Mouse (Mus musculus): ENCODE data around the gene Rgs9. TPM values are rescaled to one million over a fixed set of nuclear protein-coding genes. Genes with fewer than 3 reads are reported as not detected.
A peak's percentile ranks its signal among the peaks of the same experiment; 100 is the strongest.
"Not testable (repeated sequence)": the region's sequence is repeated elsewhere in the genome, so short reads cannot be mapped to it uniquely, and the experiment has no call there.

The Rgs9 gene
- polyA plus RNA-seq, 1 experiment from 2014 or later: 4.7 TPM

DNA sequence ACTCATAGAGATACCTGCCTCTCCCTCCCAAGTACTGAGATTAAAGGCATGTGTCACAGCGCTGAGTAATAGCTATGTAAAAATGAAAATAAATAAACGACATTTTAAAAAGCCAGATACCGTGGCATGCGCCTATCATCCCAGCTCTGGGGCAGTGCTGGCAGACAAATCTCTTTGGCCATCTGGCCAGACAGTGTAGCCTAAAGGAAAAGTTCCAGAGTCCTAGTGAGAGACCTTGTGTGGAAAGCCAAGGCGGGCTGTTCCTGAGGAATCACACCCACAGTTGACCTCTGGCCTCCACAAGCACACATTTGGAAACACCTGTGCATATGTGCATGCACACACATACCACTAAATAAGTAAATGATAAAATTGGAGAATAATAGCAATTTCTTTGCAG lies 22.0 kb upstream of the Rgs9 start:
- no peak overlapping the region for H3K4me2 ChIP-seq (ENCODE audit: low read length)
- no peaks in the 10 kb centered on the region for H3K4me1 ChIP-seq (replicated peaks; ENCODE audit: control insufficient read depth, insufficient read depth, low read length)
- no peak overlapping the region for H3K4me3 ChIP-seq (ENCODE audit: low read depth, low read length)
- H3K9ac ChIP-seq (ENCODE audit: low read length): no peak overlapping the region
- no peaks in the 10 kb centered on the region for H3K36me3 ChIP-seq (ENCODE audit: control insufficient read depth, insufficient read depth, low read length)
- no peak for DNase-seq (ENCODE audit: low spot score)
- H3K27ac ChIP-seq (ENCODE audit: low read depth): no peak overlapping the region; the same call in 1 of the 2 replicates
- ATAC-seq (replicated peaks; ENCODE audit: low FRiP score, low TSS enrichment, low read depth): no peak
- WGBS: 71% methylated on average over 5 of the region's 5 CpGs
- H3K27me3 ChIP-seq (replicated peaks; ENCODE audit: control insufficient read depth, insufficient read depth, low read length): no peaks in the 10 kb centered on the region
- no peaks in the 10 kb centered on the region for H3K9me3 ChIP-seq (ENCODE audit: control insufficient read depth, low read length)

- no peaks in the 10 kb centered on the region for H3K4me1 ChIP-seq (replicated peaks; ENCODE audit: control insufficient read depth, insufficient read depth, low read length)
- 84% methylated on average over 4 of the region's 4 CpGs for WGBS
- ATAC-seq (replicated peaks; ENCODE audit: low FRiP score, low TSS enrichment, low read depth) (no peak), DNase-seq (ENCODE audit: low spot score) (no peak)
- no peaks in the 10 kb centered on the region for H3K36me3 ChIP-seq (ENCODE audit: control insufficient read depth, insufficient read depth, low read length)
- no peaks in the 10 kb centered on the region for H3K27me3 ChIP-seq (replicated peaks; ENCODE audit: control insufficient read depth, insufficient read depth, low read length)
- H3K27ac ChIP-seq (ENCODE audit: low read depth): no peak overlapping the region; the same call in 1 of the 2 replicates
- H3K9me3 ChIP-seq (ENCODE audit: control insufficient read depth, low read length): no peaks in the 10 kb centered on the region
- no peak overlapping the region for H3K4me3 ChIP-seq (ENCODE audit: low read depth, low read length)
- H3K4me2 ChIP-seq (ENCODE audit: low read length): no peak overlapping the region
- no peak overlapping the region for H3K9ac ChIP-seq (ENCODE audit: low read length)
Observed at GRCm38 (mm10) chr11:109319471-109319870, 21.5 kb upstream of the Rgs9 start.

DNA sequence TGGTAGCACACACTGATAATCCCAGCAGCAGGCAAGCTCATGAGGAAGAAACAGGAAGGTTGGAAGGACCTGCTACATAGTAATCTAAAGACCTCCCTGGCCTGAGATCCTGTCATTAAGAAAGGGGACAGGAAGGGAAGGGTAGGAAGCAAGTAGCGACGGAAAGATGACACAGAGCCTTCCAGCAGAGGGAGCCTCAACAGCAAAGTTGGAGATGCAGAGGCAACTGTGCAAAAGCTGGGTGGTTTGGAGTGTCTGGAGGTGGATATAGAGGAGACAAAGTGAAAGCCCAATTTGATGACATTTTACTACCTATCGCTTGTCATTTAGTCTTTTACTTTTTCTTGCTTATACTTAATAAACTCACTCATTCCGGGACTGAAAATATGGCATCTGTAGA lies 19.0 kb upstream of the Rgs9 start:
- Histone ChIP-seq H3K27me3 (replicated peaks; ENCODE audit: control insufficient read depth, insufficient read depth, low read length) (peaks cover 4% of the 10 kb centered on the region; the same call in 1 of the 2 replicates), H3K36me3 (ENCODE audit: control insufficient read depth, insufficient read depth, low read length) (no peaks in the 10 kb centered on the region), H3K27ac (ENCODE audit: low read depth) (no peak overlapping the region), H3K4me3 (ENCODE audit: low read depth, low read length) (no peak overlapping the region), H3K4me2 (ENCODE audit: low read length) (no peak overlapping the region), H3K9ac (ENCODE audit: low read length) (no peak overlapping the region), H3K4me1 (replicated peaks; ENCODE audit: control insufficient read depth, insufficient read depth, low read length) (no peaks in the 10 kb centered on the region), H3K9me3 (ENCODE audit: control insufficient read depth, low read length) (no peaks in the 10 kb centered on the region)
- no peak for DNase-seq (ENCODE audit: low spot score)
- 41% methylated on average over 4 of the region's 4 CpGs for WGBS
- ATAC-seq (replicated peaks; ENCODE audit: low FRiP score, low TSS enrichment, low read depth): no peak

- H3K27ac ChIP-seq (ENCODE audit: low read depth): peak overlapping the region; percentile 36; the same call in 1 of the 2 replicates
- peak overlapping the region; percentile 74 for H3K4me2 ChIP-seq (ENCODE audit: low read length)
- peak; percentile 83 for ATAC-seq (replicated peaks; ENCODE audit: low FRiP score, low TSS enrichment, low read depth)
- H3K9me3 ChIP-seq (ENCODE audit: control insufficient read depth, low read length): no peaks in the 10 kb centered on the region
- H3K4me3 ChIP-seq (ENCODE audit: low read depth, low read length): peak overlapping the region; percentile 55
- DNase-seq (ENCODE audit: low spot score): peak; percentile 86
- peaks cover 4% of the 10 kb centered on the region; the same call in 1 of the 2 replicates for H3K27me3 ChIP-seq (replicated peaks; ENCODE audit: control insufficient read depth, insufficient read depth, low read length)
- no peaks in the 10 kb centered on the region for H3K36me3 ChIP-seq (ENCODE audit: control insufficient read depth, insufficient read depth, low read length)
- peak overlapping the region; percentile 62 for H3K9ac ChIP-seq (ENCODE audit: low read length)
- no peaks in the 10 kb centered on the region for H3K4me1 ChIP-seq (replicated peaks; ENCODE audit: control insufficient read depth, insufficient read depth, low read length)
- WGBS: 16% methylated on average over 20 of the region's 20 CpGs
Observed at GRCm38 (mm10) chr11:109311885-109312605, 14.1 kb upstream of the Rgs9 start.

GRCm38 (mm10) chr11:109305680-109306079 lies 7.8 kb upstream of the Rgs9 start:
- no peak overlapping the region for H3K9ac ChIP-seq (ENCODE audit: low read length)
- ATAC-seq (replicated peaks; ENCODE audit: low FRiP score, low TSS enrichment, low read depth) (no peak), DNase-seq (ENCODE audit: low spot score) (no peak)
- no peaks in the 10 kb centered on the region for H3K36me3 ChIP-seq (ENCODE audit: control insufficient read depth, insufficient read depth, low read length)
- no peak overlapping the region for H3K27ac ChIP-seq (ENCODE audit: low read depth)
- H3K4me3 ChIP-seq (ENCODE audit: low read depth, low read length): no peak overlapping the region
- no peaks in the 10 kb centered on the region for H3K9me3 ChIP-seq (ENCODE audit: control insufficient read depth, low read length)
- no peak overlapping the region for H3K4me2 ChIP-seq (ENCODE audit: low read length)
- no peaks in the 10 kb centered on the region for H3K27me3 ChIP-seq (replicated peaks; ENCODE audit: control insufficient read depth, insufficient read depth, low read length)
- 81% methylated on average over 5 of the region's 5 CpGs for WGBS
- no peaks in the 10 kb centered on the region for H3K4me1 ChIP-seq (replicated peaks; ENCODE audit: control insufficient read depth, insufficient read depth, low read length)

DNA sequence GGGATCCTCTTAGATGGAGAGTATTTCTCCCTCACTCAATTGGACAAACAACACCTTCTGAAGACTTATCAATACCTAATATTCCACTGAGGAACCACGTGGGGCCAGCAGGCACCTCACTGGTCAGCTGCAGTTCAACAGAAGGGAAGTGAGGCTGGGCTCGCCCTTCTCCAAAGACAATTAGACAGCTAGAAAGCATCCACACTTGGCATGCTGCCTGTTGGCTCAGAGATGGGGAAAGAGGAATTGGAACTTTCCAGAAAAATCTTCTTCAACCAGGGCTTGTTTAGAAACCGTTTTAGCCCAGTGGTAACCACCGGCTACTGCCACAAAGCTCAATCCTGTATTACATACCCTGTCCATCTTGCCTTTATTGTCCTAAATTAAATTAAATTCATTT lies 4.4 kb upstream of the Rgs9 start:
- ATAC-seq (replicated peaks; ENCODE audit: low FRiP score, low TSS enrichment, low read depth) (no peak), DNase-seq (ENCODE audit: low spot score) (no peak)
- Histone ChIP-seq H3K9me3 (ENCODE audit: control insufficient read depth, low read length) (no peaks in the 10 kb centered on the region), H3K4me3 (ENCODE audit: low read depth, low read length) (no peak overlapping the region), H3K27me3 (replicated peaks; ENCODE audit: control insufficient read depth, insufficient read depth, low read length) (no peaks in the 10 kb centered on the region), H3K9ac (ENCODE audit: low read length) (no peak overlapping the region), H3K36me3 (ENCODE audit: control insufficient read depth, insufficient read depth, low read length) (no peaks in the 10 kb centered on the region), H3K27ac (ENCODE audit: low read depth) (no peak overlapping the region), H3K4me2 (ENCODE audit: low read length) (no peak overlapping the region), H3K4me1 (replicated peaks; ENCODE audit: control insufficient read depth, insufficient read depth, low read length) (peaks cover 4% of the 10 kb centered on the region; the same call in 1 of the 2 replicates)
- 56% methylated on average over 4 of the region's 4 CpGs for WGBS

GRCm38 (mm10) chr11:109297031-109297430 lies 898 bp downstream of the Rgs9 start:
- no peaks in the 10 kb centered on the region for H3K9me3 ChIP-seq (ENCODE audit: control insufficient read depth, low read length)
- H3K27me3 ChIP-seq (replicated peaks; ENCODE audit: control insufficient read depth, insufficient read depth, low read length): no peaks in the 10 kb centered on the region
- 84% methylated on average over 7 of the region's 7 CpGs for WGBS
- no peak overlapping the region for H3K4me3 ChIP-seq (ENCODE audit: low read depth, low read length)
- ATAC-seq (replicated peaks; ENCODE audit: low FRiP score, low TSS enrichment, low read depth) (no peak), DNase-seq (ENCODE audit: low spot score) (no peak)
- H3K4me1 ChIP-seq (replicated peaks; ENCODE audit: control insufficient read depth, insufficient read depth, low read length): peaks cover 7% of the 10 kb centered on the region
- no peaks in the 10 kb centered on the region for H3K36me3 ChIP-seq (ENCODE audit: control insufficient read depth, insufficient read depth, low read length)
- H3K27ac ChIP-seq (ENCODE audit: low read depth): no peak overlapping the region
- H3K4me2 ChIP-seq (ENCODE audit: low read length): peak overlapping the region; percentile 83
- H3K9ac ChIP-seq (ENCODE audit: low read length): no peak overlapping the region

DNA sequence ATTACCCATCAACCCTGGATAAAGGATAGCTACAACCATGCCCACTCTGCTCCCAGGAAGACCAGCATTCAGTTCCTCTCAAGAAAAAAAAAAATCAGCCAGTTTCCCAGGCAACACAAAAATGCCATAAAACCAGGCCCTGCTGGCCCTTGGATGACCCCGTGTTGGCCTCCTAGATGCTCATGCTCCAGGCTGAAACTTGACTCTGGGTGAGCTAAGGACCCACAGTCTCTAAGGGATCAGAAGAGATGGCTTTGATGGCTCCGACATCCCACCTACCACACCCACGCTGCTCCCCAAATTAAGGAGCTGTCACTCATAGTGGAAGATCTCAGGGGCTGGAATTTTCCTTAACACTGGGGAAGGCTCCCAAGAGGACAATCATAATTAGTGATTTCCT lies 5.9 kb downstream of the Rgs9 start:
- Histone ChIP-seq H3K9me3 (ENCODE audit: control insufficient read depth, low read length) (no peaks in the 10 kb centered on the region), H3K4me1 (replicated peaks; ENCODE audit: control insufficient read depth, insufficient read depth, low read length) (peaks cover 6% of the 10 kb centered on the region; the same call in 1 of the 2 replicates), H3K9ac (ENCODE audit: low read length) (no peak overlapping the region), H3K4me2 (ENCODE audit: low read length) (no peak overlapping the region), H3K4me3 (ENCODE audit: low read depth, low read length) (no peak overlapping the region), H3K27me3 (replicated peaks; ENCODE audit: control insufficient read depth, insufficient read depth, low read length) (no peaks in the 10 kb centered on the region), H3K27ac (ENCODE audit: low read depth) (no peak overlapping the region), H3K36me3 (ENCODE audit: control insufficient read depth, insufficient read depth, low read length) (no peaks in the 10 kb centered on the region)
- no peak for DNase-seq (ENCODE audit: low spot score)
- WGBS: 28% methylated on average over 3 of the region's 3 CpGs
- no peak for ATAC-seq (replicated peaks; ENCODE audit: low FRiP score, low TSS enrichment, low read depth)

DNA sequence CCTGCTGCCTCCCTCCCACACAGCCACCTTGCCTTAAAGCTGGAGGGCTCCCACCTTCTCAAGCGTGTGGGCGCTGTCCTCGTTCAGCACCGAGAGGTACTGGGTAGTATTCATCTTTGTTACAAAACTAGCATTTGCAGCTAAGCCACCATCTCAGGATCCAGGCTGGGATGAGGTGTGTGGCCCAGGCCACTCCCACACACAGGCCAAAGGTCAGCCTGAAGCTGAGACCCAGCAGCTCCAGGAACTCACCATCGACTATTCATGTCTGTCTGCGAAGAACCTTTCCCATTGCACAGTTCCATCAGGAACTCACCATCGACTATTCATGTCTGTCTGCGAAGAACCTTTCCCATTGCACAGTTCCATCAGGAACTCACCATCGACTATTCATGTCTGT lies 8.6 kb downstream of the Rgs9 start:
- 93% methylated on average over 9 of the region's 9 CpGs for WGBS
- not testable (repeated sequence) for H3K4me3 ChIP-seq (ENCODE audit: low read depth, low read length); H3K9me3 ChIP-seq (ENCODE audit: control insufficient read depth, low read length); H3K27ac ChIP-seq (ENCODE audit: low read depth); H3K36me3 ChIP-seq (ENCODE audit: control insufficient read depth, insufficient read depth, low read length); ATAC-seq (replicated peaks; ENCODE audit: low FRiP score, low TSS enrichment, low read depth); H3K4me1 ChIP-seq (replicated peaks; ENCODE audit: control insufficient read depth, insufficient read depth, low read length); H3K27me3 ChIP-seq (replicated peaks; ENCODE audit: control insufficient read depth, insufficient read depth, low read length); H3K9ac ChIP-seq (ENCODE audit: low read length); H3K4me2 ChIP-seq (ENCODE audit: low read length); DNase-seq (ENCODE audit: low spot score)

All from intestine, embryonic 14.5 days (tissue).